Mouse (Mus musculus): ENCODE results near the gene Tsc2.

DNA sequence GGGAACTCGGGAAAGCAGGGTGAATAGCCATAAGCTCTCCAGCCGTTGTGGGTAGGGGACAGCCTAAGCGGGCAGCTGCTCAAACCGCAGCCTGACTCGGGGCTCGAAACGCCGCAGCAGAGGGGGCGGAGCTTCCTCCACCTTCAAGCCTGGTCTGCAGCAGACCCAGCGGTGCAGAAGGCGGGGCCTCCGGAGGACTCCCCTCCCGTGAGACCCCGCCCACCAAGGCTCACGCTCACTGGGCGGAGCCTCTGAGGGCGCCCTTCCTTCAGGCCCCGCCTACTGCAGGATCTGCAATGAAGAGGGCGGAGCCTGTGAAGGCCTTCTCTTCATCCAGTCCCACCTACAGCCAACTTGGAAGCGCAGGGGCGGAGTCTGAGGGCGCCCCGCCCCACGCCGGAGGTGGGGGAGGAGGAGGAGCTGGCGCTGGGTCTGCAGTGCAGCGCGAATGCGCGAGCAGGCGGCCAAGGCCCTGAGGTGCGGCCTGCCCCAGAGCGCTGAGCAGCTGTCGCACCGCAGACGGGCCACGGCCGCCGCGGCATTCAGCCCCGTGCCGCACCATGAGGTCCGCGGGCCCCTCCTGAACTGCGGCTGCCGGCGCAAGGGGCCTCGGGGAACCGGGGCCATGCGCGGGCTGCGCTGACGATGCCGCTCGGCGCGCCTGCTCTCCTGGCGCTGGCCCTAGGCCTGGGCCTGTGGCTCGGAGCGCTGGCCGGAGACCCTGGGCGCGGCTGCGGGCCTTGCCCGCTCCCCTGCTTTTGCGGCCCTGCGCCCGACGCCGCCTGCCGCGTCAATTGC lies 82.6 kb downstream of the Tsc2 start, which contains the start of gene Pkd1:
- no peak for TF ChIP-seq CTCF (IDR thresholded peaks at IDR 0.05; ENCODE audit: low read depth, low read length)
- peak; percentile 25; the same call in 1 of the 2 replicates for TF ChIP-seq EP300 (IDR thresholded peaks at IDR 0.05; ENCODE audit: insufficient read depth, low read depth, low read length)
- peak; percentile 96 for TF ChIP-seq POLR2A (IDR thresholded peaks at IDR 0.05; ENCODE audit: insufficient read depth, low read length)

All from ES-Bruce4 (cell line).